Mouse (Mus musculus): ENCODE measurements around the gene 4930562C15Rik.
"Not testable (repeated sequence)": the region's sequence is repeated elsewhere in the genome, so short reads cannot be mapped to it uniquely, and the experiment has no call there.

Gene 4930562C15Rik

DNA sequence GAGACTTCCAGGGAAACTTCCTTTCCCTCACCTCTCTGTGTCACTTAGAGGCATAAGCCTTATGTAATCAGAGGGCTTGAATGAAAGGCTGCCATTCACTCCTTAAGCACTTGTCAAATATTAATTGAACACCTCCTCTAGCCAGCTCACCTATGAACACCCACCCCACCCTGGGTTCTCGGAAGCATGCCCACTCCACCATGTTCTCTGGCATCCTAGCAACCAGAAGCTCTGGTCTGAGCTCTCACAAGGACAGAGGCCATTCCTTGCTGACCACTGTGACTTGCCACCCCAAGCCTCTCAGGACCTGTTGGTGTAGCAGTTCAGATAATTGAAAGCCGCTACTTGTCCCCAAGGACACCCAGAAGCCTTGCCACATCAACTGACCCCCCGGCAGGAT lies at the start of gene 4930562C15Rik:
4930562C15Rik (plus strand) TSS at position 226 of the 400 bp plus-strand sequence.
- no peak for DNase-seq (ENCODE audit: low spot score)

DNA sequence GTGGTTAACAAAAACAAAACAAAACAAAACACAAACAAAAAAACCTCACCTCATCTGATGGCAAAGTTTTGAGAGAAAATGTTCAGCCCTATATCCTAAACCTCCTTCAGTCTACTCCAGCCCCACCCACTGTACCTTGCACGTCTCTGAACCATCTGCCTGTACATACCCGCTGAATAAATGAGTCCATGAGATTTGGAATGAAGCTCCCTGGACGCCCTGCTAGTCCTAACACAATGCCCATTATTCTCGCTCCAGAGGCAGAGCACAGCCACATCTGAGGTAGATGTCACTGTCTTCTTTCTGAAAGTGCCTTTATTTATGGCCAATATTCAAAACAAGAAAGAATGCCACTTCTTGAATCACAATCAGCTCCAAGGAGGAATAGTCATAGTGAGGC lies 49.5 kb upstream of the 4930562C15Rik start:
- DNase-seq (ENCODE audit: low spot score), result no peak

DNA sequence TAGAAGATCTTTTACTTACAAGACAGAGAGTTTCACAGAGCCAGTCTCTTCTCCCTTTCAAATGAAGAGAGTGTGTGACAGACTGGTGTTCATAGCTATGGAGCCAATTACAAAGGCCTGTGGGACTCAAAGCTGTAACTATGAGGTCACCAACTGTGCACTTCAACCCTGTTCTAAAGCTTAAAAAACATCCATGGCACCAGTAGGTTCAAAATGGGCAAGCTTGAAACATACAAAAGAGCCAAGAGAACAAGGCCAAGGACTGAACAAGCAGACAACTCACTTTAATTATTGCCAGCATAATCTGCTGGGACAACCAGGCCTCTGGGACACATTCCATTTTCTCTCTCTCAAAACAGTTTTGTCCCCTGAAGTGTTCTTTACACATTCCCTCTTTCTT lies 47.0 kb upstream of the 4930562C15Rik start:
- DNase-seq (ENCODE audit: low spot score), result no peak

DNA sequence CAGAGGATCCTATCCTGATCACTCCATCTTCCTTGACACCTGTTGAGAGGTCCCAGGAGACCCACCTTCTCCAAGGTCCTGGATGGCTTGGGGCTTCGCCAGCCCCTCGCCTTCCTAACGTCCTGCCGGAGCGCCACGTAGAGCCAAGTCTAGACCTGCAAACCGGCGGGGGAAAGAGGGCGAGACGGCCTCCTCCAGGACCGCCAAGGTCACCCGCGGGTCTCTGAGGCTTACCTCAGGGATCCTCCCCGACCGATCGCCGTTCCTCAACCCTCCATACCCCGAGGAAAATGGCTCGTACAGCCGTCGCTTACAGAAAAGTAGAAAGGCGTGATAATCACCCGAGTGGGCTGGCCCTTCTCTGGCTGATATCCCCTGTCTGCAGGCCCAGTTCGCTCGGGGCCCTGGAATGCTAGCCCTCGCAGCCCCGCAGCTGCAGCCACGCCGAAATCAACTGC lies 45.9 kb upstream of the 4930562C15Rik start:
- DNase-seq (ENCODE audit: low spot score), result no peak

DNA sequence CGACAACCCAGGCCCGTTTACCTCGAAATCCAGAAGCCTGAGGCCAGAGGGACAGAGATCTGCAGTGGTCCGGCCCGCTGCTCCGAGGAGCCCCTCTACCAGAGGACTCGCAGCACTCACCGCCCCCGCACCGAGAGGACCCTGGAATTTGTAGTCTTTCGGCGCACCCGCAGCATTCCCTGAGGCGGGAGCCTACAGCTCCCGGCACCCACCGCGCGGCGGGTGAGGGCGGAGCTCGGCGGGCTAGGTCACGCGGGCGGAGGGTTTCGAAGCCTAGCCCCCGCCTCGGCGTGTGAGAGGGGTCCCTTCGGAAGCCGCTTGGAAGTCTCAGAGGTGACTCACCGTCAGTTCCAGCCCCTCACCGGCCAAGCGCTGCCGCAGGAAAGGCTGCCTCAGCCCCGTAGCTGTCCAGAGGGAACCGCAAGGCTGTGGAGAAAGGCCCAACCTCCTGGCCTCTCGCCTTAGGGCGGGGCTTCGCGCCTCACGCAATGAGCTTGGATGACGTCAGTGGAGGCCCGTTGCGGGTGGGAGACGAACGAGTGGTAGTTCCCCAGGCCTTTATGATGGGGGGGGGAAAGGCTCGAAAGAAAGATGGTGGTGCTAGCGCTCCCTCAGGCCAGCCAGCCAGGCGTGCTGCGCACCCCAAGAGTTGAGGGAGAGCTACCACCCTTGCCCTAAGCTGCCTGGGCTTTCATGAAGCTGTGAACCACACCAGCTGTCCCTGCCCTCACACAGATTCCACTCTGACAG lies 45.2 kb upstream of the 4930562C15Rik start, which contains the start of gene Cdip1:
Cdip1 (minus strand) TSS at position 483 of the 750 bp plus-strand sequence.
- DNase-seq (ENCODE audit: low spot score), result peak; percentile 90

DNA sequence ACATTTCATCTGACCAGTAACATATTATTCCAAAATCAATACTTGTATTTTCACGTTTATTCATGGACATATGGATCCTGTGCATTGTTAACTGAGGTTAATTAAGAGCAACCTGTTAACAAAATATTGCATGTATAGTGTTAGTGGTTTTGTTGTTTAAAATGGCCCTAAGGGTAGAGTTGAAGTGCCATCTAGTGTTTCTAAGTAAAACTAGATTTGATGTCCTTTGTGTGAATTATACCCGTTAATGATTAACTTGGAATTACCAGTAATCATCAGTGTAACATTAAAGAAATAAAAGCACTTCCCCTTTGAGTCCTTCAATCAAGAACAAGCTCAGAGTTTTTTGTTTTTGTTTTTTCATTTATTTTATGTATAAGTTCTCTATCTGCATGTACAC lies 43.9 kb upstream of the 4930562C15Rik start:
- no peak for DNase-seq (ENCODE audit: low spot score)

DNA sequence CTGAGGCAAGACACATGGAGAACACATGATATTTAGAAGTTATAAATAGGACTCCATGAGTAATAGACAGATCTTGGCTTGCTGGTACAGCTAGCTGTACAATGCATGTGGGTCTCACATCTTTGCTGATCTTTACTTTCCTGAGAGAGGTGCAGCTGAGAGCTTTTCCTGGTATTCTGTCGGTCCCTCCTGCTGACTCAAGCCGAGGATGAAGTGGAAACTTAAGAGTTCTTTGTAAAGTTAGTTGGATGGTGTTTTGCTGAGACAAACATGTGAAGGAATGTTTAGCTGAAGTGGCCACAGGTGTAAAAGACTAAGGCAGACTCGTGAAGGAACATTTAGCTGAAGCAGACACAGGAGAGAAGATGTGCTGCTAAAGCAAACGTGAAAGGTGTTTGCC lies 38.6 kb upstream of the 4930562C15Rik start:
- no peak for DNase-seq (ENCODE audit: low spot score)

DNA sequence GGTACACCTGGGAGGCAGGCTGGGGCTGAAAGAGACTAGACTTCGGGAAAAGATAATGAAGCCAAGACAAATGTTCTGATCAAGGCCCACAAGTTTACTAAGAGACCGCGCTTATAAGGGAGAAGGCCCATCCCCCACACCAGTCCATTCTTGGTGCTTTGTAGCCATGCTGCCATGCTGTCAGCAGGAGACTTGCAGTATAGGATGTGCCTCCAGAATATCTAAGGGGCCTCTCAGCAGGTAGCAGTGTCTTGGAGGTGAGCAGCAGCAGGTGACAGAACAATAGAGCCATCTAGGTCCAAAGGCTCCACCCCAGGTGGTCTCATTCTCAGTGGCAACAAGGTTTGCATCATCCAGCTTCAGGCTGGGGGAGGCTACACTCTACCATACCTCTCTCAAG lies 16.9 kb upstream of the 4930562C15Rik start:
- DNase-seq (ENCODE audit: low spot score), result no peak

DNA sequence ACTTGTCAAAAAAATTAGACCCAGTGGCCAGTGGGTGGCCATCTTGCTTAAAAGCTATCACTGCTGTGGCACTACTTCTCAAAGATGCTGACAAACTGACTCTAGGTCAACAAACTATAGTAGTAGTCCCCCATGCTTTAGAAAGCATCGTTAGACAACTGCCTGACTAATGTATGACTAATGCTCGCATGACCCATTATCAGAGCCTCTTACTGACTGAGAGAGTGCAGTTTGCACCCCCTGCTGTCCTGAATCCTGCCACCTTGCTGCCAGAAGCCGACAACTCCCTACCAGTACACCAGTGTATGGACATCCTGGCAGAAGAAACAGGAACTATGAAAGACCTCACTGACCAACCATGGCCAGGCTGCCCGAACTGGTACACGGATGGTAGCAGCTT lies 10.8 kb upstream of the 4930562C15Rik start:
- DNase-seq (ENCODE audit: low spot score), result not testable (repeated sequence)

DNA sequence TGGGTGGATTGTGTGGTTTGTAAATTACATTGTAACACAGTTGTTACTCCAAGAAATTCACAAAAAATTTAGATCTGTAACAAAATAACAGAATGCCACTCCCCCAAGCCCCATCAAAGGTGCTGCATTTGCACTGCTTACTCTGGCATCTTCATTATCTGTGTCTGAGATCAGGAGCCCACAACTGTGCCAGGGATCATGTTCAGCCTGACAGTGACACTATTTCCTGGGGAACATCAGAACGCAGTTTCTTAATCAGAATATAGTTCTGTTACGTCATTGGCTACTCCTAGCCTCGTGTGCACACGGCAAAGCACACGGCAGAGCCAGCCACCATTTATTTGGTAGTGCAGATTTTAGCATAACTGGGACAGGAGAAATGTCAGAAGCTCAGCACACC lies 7.6 kb upstream of the 4930562C15Rik start:
- DNase-seq (ENCODE audit: low spot score), result no peak

DNA sequence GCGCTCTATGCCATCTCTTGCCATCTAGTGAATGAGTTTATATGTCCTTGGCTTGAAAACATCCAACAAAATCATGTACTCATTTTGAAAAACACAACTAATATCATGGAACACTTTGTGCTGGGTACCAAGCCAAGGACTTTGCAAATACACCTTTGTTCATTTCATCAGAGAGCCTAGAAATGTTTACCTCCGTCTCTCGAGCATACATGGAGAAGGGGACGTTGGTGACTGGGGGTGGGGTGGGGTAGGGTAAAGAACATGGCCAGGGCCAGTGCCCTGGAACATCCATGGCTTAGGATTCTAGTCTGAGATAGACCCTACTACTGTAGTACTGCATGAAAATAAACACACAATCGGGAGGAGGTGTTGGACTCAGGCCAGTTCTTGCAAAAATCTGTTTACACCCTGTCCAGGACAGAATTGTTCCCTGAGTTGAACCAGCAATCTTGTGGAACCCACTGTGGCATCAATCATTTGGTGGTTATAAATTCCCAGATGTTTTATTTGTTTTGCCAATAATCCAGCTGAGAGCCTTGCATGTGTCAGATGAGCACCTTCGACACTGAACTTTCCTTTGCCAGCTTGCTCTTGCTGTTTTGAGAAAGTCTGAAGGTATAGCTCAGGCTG lies 5.8 kb upstream of the 4930562C15Rik start:
- DNase-seq (ENCODE audit: low spot score), result no peak

DNA sequence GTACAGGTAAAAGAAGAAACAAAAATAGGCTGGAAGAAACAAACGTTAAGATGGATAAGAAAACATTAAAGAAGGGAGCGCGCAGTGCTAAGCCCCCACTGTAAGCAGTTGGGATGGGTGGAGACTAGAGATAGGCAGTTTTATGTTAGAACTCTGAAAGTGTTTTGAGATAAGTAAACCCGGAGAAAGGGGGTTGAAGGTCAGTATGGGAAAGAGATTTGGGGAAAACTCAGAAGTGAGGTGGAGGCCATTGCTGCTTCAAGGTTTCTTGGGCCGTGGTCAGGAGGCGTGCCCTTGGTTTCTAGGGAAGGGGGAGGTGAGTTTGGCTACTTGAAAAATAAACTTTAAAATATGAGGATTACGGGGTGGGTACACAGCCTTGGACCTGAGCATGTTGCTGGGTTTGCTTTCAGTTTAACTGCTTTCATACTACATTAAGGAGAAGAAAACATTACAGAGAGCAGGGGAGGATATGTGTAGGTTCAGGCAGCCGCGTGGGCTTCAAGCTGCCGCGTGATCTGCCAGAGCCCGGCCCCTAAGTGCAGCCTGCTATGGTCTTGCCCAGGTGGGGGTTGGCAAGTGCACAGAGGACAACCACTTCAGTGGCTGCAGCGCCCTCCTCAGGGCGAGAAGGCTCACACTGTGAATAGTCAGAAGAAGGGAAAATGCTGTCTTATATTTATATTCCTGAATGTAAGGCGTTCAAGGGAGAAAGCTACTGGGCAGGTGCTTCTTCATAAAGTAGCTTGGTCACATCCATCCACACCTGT lies 3.4 kb upstream of the 4930562C15Rik start:
- no peak for DNase-seq (ENCODE audit: low spot score)

DNA sequence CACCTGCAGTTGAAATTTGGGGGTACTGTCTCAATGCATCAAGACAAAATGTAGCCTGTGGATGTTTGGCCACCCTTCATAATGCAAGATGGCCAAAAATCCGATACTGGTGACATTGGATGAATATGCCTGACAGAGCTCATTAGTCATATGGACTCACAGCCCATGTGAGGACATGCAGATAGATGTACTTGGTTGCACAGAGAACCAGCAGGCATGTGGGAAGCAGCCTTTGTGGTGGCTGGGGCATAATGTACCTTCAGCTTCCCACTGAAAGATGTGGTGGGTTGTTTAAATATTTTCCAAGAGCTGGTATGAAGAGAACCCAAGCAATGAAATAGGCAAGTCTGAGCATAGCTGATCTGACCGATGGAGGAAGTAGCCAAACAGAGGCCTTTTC lies 1.4 kb upstream of the 4930562C15Rik start:
- no peak for DNase-seq (ENCODE audit: low spot score)

DNA sequence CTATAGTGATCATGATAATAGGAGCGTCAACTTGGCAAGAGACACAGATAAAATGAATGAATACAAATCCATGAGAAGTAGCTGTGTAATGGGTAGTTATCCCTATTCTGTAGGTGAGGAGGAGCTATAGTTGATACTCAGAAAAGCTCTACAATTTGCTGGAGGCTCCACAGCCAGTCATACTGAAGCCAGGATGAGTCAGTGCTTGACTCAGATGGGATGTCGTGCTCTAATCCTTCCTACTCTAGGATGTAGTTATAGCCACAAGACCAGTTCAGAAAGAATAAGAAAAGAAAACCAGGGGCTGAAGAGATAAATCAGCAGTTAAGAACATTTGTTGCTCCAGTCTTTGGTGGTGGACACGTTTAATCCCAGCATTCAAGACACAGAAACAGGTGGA lies 2.4 kb downstream of the 4930562C15Rik start:
- no peak for DNase-seq (ENCODE audit: low spot score)

DNA sequence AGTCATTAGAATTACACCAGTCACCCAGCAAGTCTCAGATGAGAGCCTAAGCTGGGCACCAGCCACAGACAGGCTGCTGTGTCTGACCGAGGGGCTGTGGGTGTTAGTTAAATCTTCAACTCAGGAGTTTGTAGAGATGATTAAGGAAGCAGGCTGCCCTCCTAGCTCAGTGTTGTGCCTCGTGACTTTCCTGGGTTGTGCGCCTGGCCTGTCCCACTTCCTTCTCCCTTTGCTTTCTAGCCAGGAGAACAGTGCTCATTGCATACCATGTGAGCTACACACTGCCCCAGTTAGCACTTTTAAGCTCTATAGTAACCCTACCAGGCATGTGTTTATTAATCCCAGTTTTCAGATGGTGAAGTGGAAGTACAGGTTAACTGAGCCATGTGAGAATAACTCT lies 4.3 kb downstream of the 4930562C15Rik start:
- no peak for DNase-seq (ENCODE audit: low spot score)

DNA sequence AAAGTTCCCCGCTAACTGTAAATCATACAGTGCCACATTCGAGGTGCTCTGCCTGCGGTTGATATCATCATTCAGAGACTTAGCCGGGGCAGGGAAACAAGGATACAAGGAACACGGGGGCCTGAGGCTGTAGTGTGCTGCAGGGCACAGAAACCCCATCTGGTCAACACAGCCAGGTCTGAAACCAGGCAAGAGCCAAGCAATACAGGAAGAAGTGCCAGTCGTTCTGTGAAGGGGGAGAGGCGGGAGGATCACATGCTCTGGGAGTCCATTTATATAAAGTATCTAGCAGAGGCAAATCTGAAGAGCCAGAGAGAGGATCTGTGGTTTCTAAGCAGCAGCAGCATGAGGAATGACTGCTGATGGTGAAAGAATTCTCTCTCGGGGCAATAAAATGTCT lies 5.0 kb downstream of the 4930562C15Rik start:
- no peak for DNase-seq (ENCODE audit: low spot score)

DNA sequence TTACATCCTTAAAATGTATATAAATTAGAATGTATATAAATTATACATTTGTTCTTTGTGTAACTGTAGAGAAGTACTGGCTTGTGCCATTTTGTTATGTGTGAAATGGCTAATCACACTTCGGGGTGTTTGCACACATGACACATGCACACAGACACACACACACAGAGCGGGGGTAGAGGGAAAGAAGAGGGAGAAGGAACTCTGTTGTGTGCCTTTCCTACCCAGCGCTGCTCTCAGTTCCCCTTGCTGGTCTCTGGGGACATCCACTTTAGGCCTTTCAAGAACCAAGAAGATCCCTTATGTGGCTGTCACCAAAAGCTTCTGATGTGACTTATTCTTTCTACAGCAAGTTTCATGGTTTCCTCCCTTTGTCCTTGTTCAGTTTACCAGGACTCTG lies 11.8 kb downstream of the 4930562C15Rik start:
- peak; percentile 11 for DNase-seq (ENCODE audit: low spot score)

DNA sequence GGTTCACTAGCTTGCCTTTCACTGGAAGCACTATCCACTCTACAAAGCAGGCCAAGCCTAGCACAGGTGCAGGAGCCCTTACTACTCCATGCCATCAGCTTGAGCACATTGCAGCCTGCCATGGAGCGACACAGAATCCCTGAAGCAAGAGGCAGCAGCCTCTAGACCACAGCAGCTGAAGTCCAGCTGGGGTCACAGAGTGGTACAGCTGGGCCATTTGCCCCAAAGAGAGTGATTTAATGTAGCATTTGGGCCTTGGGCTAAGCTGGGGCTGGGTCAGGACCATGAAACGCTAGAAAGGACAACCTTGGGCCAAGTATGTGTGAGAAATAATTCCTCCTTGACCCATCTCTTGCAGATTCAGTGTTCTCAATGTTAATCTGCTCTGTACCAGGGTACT lies 12.9 kb downstream of the 4930562C15Rik start:
- DNase-seq (ENCODE audit: low spot score), result no peak

DNA sequence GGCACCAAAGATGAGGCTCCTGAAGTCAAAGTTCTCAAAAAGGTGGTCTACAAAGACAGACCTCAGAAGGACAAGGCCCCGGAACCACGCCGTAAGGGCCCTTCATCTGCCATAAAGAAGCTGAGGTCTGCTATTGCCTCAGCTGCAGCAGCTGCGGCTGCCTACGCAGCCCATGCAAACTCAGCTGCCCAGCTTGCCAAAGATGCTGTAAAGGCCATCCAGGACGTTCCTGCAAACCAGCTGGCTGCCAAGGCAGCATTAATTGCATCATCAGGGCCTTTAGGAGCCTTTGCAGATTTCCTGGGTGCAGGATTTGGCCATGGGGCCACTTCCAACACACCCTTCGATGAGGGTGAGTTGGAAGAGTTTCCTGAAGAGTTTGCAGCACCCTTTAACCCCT lies 15.1 kb downstream of the 4930562C15Rik start:
- no peak for DNase-seq (ENCODE audit: low spot score)

DNA sequence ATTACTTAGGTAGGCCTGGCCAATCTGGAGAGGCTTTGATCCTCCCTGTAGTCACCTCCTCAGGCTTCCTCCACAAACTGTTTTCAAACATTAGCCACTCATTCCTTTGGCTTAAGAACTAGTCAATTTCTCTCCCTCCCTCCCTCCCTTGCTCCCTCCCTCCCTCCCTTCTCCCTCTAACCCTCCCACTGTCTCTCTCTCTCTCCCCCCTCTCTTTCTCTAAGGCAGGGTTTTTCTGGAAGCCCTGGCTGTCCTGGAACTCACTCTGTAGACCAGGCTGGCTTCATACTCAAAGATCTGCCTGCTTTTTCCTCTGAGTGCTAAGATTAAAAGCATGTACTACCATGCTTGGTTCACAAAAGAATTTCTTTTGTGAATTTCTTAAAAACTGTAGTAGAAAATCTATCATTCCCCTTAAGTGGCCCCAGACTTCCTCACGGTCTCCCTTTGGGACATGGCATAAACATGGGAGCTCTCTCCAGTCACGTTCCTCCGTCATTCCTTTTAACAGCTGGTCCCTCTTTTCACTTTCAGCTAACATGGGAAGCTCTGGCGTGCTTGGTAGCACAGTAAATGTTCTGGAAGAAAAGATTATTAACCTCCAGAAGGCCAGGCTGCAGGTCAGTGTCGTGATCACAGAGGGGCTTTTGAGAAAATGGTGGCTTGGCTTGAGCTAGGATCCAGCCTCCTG lies 15.9 kb downstream of the 4930562C15Rik start:
- DNase-seq (ENCODE audit: low spot score), result no peak

DNA sequence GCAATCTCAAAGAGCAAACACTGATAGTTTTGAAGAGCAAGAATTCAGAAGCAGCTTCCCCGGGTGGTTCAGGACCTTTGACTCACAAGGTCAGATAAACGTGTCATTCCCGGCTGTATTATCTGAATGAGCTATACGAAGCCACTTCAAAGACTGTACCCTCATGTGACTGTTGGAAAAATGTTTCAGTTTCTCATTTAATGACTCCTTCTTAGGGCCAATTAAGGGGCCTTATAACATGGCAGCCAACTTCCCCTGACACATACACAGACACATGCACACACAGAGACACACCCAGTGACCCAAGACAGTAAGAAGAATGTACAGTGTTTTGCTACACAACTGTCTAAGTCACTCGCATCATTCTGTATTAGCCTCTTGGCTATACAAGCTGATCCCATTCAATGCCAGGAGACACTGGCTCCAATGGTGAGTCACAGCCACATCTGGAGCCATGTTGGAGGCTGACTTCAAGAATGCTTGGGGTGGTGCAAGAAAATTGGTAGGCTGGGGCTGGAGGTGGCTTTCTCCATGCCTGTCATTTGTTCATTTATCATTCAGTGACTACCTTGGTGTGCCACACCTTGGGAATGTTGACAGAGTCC lies 19.9 kb downstream of the 4930562C15Rik start:
- DNase-seq (ENCODE audit: low spot score), result no peak

DNA sequence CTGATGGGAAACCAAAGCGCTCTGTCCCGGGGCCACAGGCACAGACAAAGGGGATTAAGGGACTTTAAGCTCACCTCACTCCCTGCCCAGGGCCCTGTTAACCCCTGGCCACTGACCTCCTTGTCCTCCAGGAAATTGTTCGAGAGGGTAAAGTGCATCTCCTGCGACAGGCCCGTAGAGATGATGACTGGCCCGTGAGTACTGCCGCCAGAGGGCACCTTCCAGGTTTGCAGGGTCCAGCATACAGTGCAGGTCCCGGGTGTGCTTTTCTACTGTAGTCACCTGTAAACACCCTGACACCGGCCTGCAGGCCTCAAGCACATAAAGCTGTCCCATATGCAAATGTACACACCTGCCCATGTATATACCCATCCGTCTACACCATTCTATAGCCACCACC lies 26.2 kb downstream of the 4930562C15Rik start:
- no peak for DNase-seq (ENCODE audit: low spot score)

All from spleen, adult 12 weeks (tissue).